Mouse (Mus musculus) liver, adult 2 months (tissue): ENCODE measurements at regions not wholly inside any gene's neighbourhood (a gene's known extent, or its start where the extent isn't known, plus 50 kb on each side); places are given as distances from the start of the nearest gene placed in this dataset.
A peak's percentile ranks its signal among the peaks of the same experiment; 100 is the strongest.

Experiments used
- DNase-seq: peaks from one replicate; pipeline ENCODE4 v3.0.0-alpha.2; 2011; ENCODE audit warnings: low read depth, low spot score; ENCODE audit errors: extremely low read depth
- H3K27ac ChIP-seq: fragments of 200-500 bp; replicated peaks from 2 replicates; pipeline ENCODE4 v1.5.1; 2012; ENCODE audit warnings: low read depth, mild to moderate bottlenecking, control low read depth, inconsistent platforms, low read length; ENCODE audit not compliant: insufficient read depth
- H3K27me3 ChIP-seq: fragments of 200-500 bp; 2 replicates; pipeline ENCODE4 v1.6.1; 2012; ENCODE audit warnings: mild to moderate bottlenecking, moderate library complexity, low read length, inconsistent platforms; ENCODE audit not compliant: control insufficient read depth, insufficient read depth
- H3K36me3 ChIP-seq: fragments of 200-500 bp; 2 replicates; pipeline ENCODE4 v1.6.1; 2012; ENCODE audit warnings: low read length, inconsistent platforms; ENCODE audit not compliant: control insufficient read depth, insufficient read depth
- H3K4me1 ChIP-seq: fragments of 200-500 bp; 2 replicates; pipeline ENCODE4 v1.6.1; 2011; ENCODE audit warnings: low read length; ENCODE audit not compliant: control insufficient read depth, insufficient read depth
- H3K4me3 ChIP-seq: fragments of 200-500 bp; 2 replicates; pipeline ENCODE4 v1.5.1; 2011; ENCODE audit warnings: low read depth, mild to moderate bottlenecking, control low read depth, low read length, moderate library complexity; ENCODE audit not compliant: insufficient read depth
- H3K79me2 ChIP-seq: fragments of 200-500 bp; 2 replicates; pipeline ENCODE4 v1.6.1; 2012; ENCODE audit warnings: inconsistent platforms, mild to moderate bottlenecking, low read length, moderate library complexity; ENCODE audit not compliant: control insufficient read depth, insufficient read depth
- H3K9ac ChIP-seq: fragments of 200-500 bp; 2 replicates; pipeline ENCODE4 v1.6.1; 2012; ENCODE audit warnings: low read depth, mild to moderate bottlenecking, control low read depth, inconsistent platforms, low read length
- CTCF ChIP-seq: fragments of 200-500 bp; IDR thresholded peaks from 2 replicates; pipeline ENCODE4 v1.5.1; 2011; ENCODE audit warnings: low read depth, low read length, control low read depth
- POLR2A ChIP-seq: fragments of 200-500 bp; IDR thresholded peaks from 2 replicates; pipeline ENCODE4 v1.6.1; 2011; ENCODE audit warnings: low read length, control low read depth; ENCODE audit not compliant: insufficient read depth; ENCODE audit errors: extremely low read depth
- WGBS: fragments of 180-500 bp; shearing (Covaris S2); methylation state at CpG from one replicate; pipeline ENCODE4 v1.1.7; 2018; 5-methylcytosine and 5-hydroxymethylcytosine counted together

DNA sequence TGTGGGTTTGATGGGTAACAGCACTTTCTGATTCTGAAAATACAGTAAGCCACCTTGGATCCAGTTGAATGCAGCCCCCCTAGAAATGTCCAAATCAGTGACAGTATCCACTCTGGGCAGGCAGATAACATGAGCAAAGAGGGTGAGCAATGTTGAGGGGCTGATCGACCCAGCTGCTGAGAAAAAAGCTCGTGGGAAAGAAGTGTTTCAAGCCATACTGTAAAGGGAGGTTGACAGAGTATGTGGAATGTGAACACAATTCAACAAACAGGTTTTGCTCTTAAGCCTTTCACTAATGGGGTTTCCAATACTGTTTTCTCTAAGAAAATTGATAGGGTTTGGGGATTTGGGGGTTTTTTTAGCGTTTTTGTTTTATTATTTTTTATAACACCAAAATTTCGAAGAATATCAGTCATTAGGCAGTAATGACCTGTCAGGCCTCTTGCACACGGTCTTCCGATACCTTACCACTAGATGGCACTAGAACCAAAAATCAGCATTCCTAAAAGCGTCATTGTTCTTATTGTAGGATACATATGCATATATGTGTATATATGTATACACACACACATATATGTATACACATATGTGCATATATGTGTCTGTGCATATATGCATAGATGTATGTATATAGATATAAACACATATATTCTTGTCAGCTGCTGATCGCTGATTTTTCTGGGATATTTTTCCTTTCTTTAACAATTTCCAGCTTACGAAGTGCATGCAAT lies 237.5 kb upstream of the Gpc5 start:
- Histone ChIP-seq H3K4me1 (peaks cover 4% of the 10 kb centered on the region), H3K27me3 (no peaks in the 10 kb centered on the region), H3K36me3 (no peaks in the 10 kb centered on the region), H3K4me3 (no peak overlapping the region), H3K27ac (no peak overlapping the region), H3K79me2 (no peaks in the 10 kb centered on the region), H3K9ac (no peak overlapping the region)
- 0 out of 2 replicates have a peak, but pooled peaks have one; percentile 24 for TF ChIP-seq CTCF
- no peak for TF ChIP-seq POLR2A
- peak; percentile 54 for DNase-seq
- WGBS: 22% methylated on average over 9 of the region's 9 CpGs

DNA sequence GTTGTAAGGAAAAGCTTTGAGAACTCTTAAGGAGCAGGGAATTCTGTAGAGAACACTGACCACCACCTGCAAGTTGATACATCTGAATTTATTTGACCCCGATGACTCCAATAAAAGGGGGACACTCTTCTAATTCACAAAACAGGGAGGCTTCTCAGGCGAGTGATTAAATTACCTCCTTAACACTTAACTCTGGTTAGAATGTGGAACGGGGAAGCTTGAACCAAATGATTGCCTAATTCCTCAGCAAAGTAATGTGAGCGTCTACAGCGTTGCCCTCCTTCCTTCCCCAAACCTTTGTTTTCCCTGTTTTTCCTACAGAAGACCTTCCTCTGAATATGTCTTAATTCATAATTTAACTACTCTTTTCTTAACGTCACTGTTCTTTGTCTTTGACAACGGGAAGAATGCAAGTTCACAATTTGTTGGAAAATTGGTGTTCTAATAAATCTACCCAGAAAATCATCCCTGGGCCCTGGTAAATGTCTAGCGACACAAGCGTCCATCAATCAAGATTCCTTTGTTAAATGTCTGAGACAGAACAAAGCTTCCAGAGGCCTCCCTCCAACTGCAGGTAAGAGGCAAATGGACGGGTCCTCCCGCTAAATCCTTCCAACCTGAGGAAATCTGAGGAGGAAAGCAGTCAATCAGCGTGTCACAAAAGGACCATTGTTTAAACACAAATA lies 236.8 kb upstream of the Gpc5 start:
- Histone ChIP-seq H3K4me3 (no peak overlapping the region), H3K4me1 (peaks cover 4% of the 10 kb centered on the region), H3K9ac (no peak overlapping the region), H3K27me3 (no peaks in the 10 kb centered on the region), H3K36me3 (no peaks in the 10 kb centered on the region), H3K27ac (no peak overlapping the region), H3K79me2 (no peaks in the 10 kb centered on the region)
- no peak for TF ChIP-seq POLR2A
- no peak for TF ChIP-seq CTCF
- 70% methylated on average over 12 of the region's 12 CpGs for WGBS
- DNase-seq: no peak

DNA sequence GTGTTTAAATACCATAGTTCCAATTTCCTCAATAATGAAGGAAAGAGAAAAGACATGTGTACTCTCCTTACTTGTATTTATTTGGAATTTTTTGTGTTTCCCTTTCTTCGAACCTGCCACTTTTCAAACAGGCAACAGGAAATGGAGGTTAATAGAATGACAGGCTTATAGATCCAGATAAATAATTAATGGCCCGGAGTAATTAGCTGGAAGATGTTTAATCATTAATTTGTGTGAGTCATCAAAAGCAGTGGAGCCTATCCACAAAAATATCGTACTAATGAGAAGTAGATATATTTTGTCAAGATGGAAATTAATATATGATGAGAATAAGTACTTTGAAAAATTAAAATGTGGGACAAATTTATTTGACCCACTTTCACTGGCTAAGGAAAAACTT lies 236.3 kb upstream of the Gpc5 start:
- Histone ChIP-seq H3K79me2 (no peaks in the 10 kb centered on the region), H3K4me3 (no peak overlapping the region), H3K4me1 (peaks cover 4% of the 10 kb centered on the region), H3K9ac (no peak overlapping the region), H3K27me3 (no peaks in the 10 kb centered on the region), H3K27ac (no peak overlapping the region), H3K36me3 (no peaks in the 10 kb centered on the region)
- WGBS: 17% methylated on average over 3 of the region's 3 CpGs
- TF ChIP-seq POLR2A: no peak
- TF ChIP-seq CTCF: no peak
- DNase-seq: no peak

DNA sequence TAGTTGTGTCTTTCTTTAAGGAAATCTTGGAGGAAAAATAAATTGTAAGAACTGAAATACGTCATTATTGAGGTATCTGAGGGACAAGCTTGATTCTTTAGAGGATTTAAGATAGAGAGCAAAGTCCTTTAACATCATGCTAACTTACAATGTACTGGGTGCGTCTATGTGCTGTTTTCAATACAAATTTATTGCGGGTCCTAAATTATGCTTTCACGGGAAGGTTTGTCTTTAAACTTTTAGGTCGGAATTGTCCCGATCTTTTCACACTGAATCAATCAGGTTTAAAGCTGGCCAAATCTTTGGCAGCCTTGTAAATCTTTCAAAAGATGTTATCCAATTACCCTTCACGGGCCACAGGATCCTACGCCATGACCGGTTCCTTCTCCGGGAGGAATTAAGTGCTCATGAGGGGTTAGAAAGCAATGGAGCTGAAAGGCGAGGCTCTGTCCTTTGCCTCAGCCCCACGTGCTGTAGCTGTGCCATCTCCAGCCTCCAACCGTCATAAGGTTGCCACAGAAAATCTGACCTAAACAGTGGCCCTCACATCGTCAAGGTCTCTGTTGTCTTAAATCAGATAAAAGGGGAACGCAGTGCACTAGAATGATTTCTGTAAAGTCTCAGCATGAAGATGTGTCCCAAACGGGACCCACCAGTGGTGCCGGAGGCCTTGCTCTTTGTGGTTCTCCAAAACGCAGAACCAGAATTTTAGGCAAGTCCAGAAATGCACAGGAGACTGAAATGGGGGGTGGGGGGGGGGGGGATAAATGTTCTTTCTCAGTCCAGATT lies 235.6 kb upstream of the Gpc5 start:
- Histone ChIP-seq H3K27me3 (no peaks in the 10 kb centered on the region), H3K4me1 (peaks cover 4% of the 10 kb centered on the region), H3K4me3 (no peak overlapping the region), H3K79me2 (no peaks in the 10 kb centered on the region), H3K27ac (peak overlapping the region; percentile 13; the same call in 1 of the 2 replicates), H3K36me3 (no peaks in the 10 kb centered on the region), H3K9ac (no peak overlapping the region)
- 55% methylated on average over 18 of the region's 18 CpGs for WGBS
- TF ChIP-seq POLR2A: no peak
- TF ChIP-seq CTCF: no peak
- DNase-seq: peak; percentile 33

DNA sequence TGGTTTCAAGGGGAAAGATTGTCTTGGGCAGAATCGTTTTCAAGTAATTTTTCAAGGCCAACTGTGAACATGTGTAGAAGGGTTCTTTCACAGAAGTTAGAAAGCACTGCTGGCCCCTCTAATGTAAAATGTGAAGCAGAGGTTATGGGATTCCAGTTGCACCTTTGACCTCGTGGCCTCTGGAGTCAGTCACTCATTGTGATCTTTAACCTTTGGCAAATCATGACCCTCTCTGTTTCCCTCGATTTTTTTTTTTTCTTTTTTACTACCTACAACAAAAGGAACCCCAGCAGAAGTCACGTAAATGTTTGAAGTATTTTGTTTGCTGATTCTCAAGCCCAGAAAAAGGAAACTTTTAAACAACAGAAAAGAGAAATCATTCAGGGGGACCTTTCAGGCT lies 234.8 kb upstream of the Gpc5 start:
- H3K9ac ChIP-seq: no peak overlapping the region
- no peaks in the 10 kb centered on the region for H3K79me2 ChIP-seq
- peak; percentile 83 for DNase-seq
- H3K4me1 ChIP-seq: peaks cover 4% of the 10 kb centered on the region
- H3K27ac ChIP-seq: peak overlapping the region; percentile 46; the same call in 1 of the 2 replicates
- no peak for TF ChIP-seq POLR2A
- no peak for TF ChIP-seq CTCF
- H3K36me3 ChIP-seq: no peaks in the 10 kb centered on the region
- WGBS: 5% methylated on average over 4 of the region's 4 CpGs
- H3K4me3 ChIP-seq: no peak overlapping the region
- no peaks in the 10 kb centered on the region for H3K27me3 ChIP-seq
